Mouse (Mus musculus): ENCODE measurements around the gene Hbb-bs. TPM values are rescaled to one million over a fixed set of nuclear protein-coding genes. Genes with fewer than 3 reads are reported as not detected.
"Not testable (repeated sequence)": the region's sequence is repeated elsewhere in the genome, so short reads cannot be mapped to it uniquely, and the experiment has no call there.

Hbb-bs gene
- polyA plus RNA-seq, 1 experiment from 2014 or later, result 14,530 TPM

GRCm38 (mm10) chr7:103843034-103843433 is 15.1 kb upstream of the Hbb-bs start, which contains the start of gene Hbb-bh1:
Gene Hbb-bh1, minus strand, starts transcription at chr7:103843164.
- H3K36me3 ChIP-seq, result no peaks in the 10 kb centered on the region
- no peaks in the 10 kb centered on the region for H3K9me3 ChIP-seq
- no peak within 1 kb of the TSS for H3K4me3 ChIP-seq
- no peaks in the 10 kb centered on the region for H3K4me1 ChIP-seq
- WGBS, result 75% methylated on average over 2 of the region's 2 CpGs
- H3K27me3 ChIP-seq, result no peaks in the 10 kb centered on the region
- H3K27ac ChIP-seq, result no peak within 1 kb of the TSS
- no peak for ATAC-seq (ENCODE audit: borderline replicate concordance, extremely low read depth, low FRiP score, low TSS enrichment)
- H3K9ac ChIP-seq, result no peak within 1 kb of the TSS
- no peak within 1 kb of the TSS for H3K4me2 ChIP-seq

GRCm38 (mm10) chr7:103840268-103840667 is 12.4 kb upstream of the Hbb-bs start, which contains the start of gene Hbb-bh2:
Gene Hbb-bh2, minus strand, starts transcription at chr7:103840520.
- Histone ChIP-seq H3K27me3 (no peaks in the 10 kb centered on the region), H3K27ac (no peak within 1 kb of the TSS), H3K4me1 (no peaks in the 10 kb centered on the region), H3K9me3 (no peaks in the 10 kb centered on the region), H3K4me3 (no peak within 1 kb of the TSS), H3K36me3 (no peaks in the 10 kb centered on the region), H3K4me2 (no peak within 1 kb of the TSS), H3K9ac (no peak within 1 kb of the TSS)
- WGBS, result 65% methylated on average over 3 of the region's 3 CpGs
- ATAC-seq (ENCODE audit: borderline replicate concordance, extremely low read depth, low FRiP score, low TSS enrichment), result no peak

- H3K9me3 ChIP-seq, H3K4me1 ChIP-seq, H3K27ac ChIP-seq, H3K36me3 ChIP-seq, H3K27me3 ChIP-seq, H3K4me3 ChIP-seq, H3K9ac ChIP-seq, H3K4me2 ChIP-seq: not testable (repeated sequence)
- 0 out of 2 replicates have a peak, but pooled peaks have one; percentile 3 for ATAC-seq (ENCODE audit: borderline replicate concordance, extremely low read depth, low FRiP score, low TSS enrichment)
- WGBS, result no CpG with 5 or more reads among the region's 2 CpGs
Measured at GRCm38 (mm10) chr7:103827139-103827538, 757 bp downstream of the Hbb-bs start.

- Histone ChIP-seq H3K4me1 (no peaks in the 10 kb centered on the region), H3K27ac (no peak overlapping the region), H3K9ac (no peak overlapping the region), H3K4me3 (no peak overlapping the region), H3K4me2 (no peak overlapping the region), H3K27me3 (no peaks in the 10 kb centered on the region), H3K36me3 (no peaks in the 10 kb centered on the region), H3K9me3 (no peaks in the 10 kb centered on the region)
- no peak for ATAC-seq (ENCODE audit: borderline replicate concordance, extremely low read depth, low FRiP score, low TSS enrichment)
- 38% methylated on average over 3 of the region's 3 CpGs for WGBS
Measured at GRCm38 (mm10) chr7:103826255-103826887, 1.5 kb downstream of the Hbb-bs start.

- peak; percentile 74; the same call in 1 of the 2 replicates for ATAC-seq (ENCODE audit: borderline replicate concordance, extremely low read depth, low FRiP score, low TSS enrichment)
- Histone ChIP-seq H3K27me3 (no peaks in the 10 kb centered on the region), H3K9me3 (no peaks in the 10 kb centered on the region), H3K27ac (no peak overlapping the region), H3K4me1 (no peaks in the 10 kb centered on the region), H3K4me2 (no peak overlapping the region), H3K36me3 (no peaks in the 10 kb centered on the region), H3K9ac (no peak overlapping the region), H3K4me3 (no peak overlapping the region)
- 81% methylated on average over 3 of the region's 3 CpGs for WGBS
Measured at GRCm38 (mm10) chr7:103825536-103826254, 2.2 kb downstream of the Hbb-bs start.

GRCm38 (mm10) chr7:103824597-103824996 is 3.3 kb downstream of the Hbb-bs start:
- no peak for ATAC-seq (ENCODE audit: borderline replicate concordance, extremely low read depth, low FRiP score, low TSS enrichment)
- 70% methylated on average over 2 of the region's 2 CpGs for WGBS
- H3K27me3 ChIP-seq, result no peaks in the 10 kb centered on the region
- no peak overlapping the region for H3K9ac ChIP-seq
- no peaks in the 10 kb centered on the region for H3K36me3 ChIP-seq
- H3K4me2 ChIP-seq, result no peak overlapping the region
- no peaks in the 10 kb centered on the region for H3K9me3 ChIP-seq
- no peaks in the 10 kb centered on the region for H3K4me1 ChIP-seq
- no peak overlapping the region for H3K27ac ChIP-seq
- no peak overlapping the region for H3K4me3 ChIP-seq

GRCm38 (mm10) chr7:103815085-103815484 is 12.8 kb downstream of the Hbb-bs start:
- H3K27me3 ChIP-seq; H3K4me1 ChIP-seq; H3K27ac ChIP-seq; H3K4me2 ChIP-seq; H3K9me3 ChIP-seq; H3K9ac ChIP-seq; H3K36me3 ChIP-seq; ATAC-seq (ENCODE audit: borderline replicate concordance, extremely low read depth, low FRiP score, low TSS enrichment); H3K4me3 ChIP-seq: not testable (repeated sequence)
- 100% methylated on average over 1 of the region's 2 CpGs for WGBS

GRCm38 (mm10) chr7:103813766-103814165 is 14.1 kb downstream of the Hbb-bs start, which contains the start of gene Hbb-bt:
Gene Hbb-bt, minus strand, starts transcription at chr7:103813996.
- no peak within 1 kb of the TSS for H3K4me2 ChIP-seq
- no peak within 1 kb of the TSS for H3K9ac ChIP-seq
- H3K9me3 ChIP-seq, result no peaks in the 10 kb centered on the region
- no peak within 1 kb of the TSS for H3K27ac ChIP-seq
- no peaks in the 10 kb centered on the region for H3K36me3 ChIP-seq
- no peaks in the 10 kb centered on the region for H3K4me1 ChIP-seq
- ATAC-seq (ENCODE audit: borderline replicate concordance, extremely low read depth, low FRiP score, low TSS enrichment), result peak; percentile 72; the same call in 1 of the 2 replicates
- H3K27me3 ChIP-seq, result no peaks in the 10 kb centered on the region
- 88% methylated on average over 3 of the region's 3 CpGs for WGBS
- no peak within 1 kb of the TSS for H3K4me3 ChIP-seq

GRCm38 (mm10) chr7:103813152-103813551 is 14.7 kb downstream of the Hbb-bs start:
- H3K4me3 ChIP-seq, H3K4me1 ChIP-seq, H3K36me3 ChIP-seq, H3K9me3 ChIP-seq, H3K9ac ChIP-seq, H3K4me2 ChIP-seq, H3K27me3 ChIP-seq, H3K27ac ChIP-seq: not testable (repeated sequence)
- WGBS, result no CpG with 5 or more reads among the region's 3 CpGs
- ATAC-seq (ENCODE audit: borderline replicate concordance, extremely low read depth, low FRiP score, low TSS enrichment), result peak; percentile 39; the same call in 1 of the 2 replicates

GRCm38 (mm10) chr7:103812174-103812573 is 15.7 kb downstream of the Hbb-bs start:
- Histone ChIP-seq H3K4me1 (no peaks in the 10 kb centered on the region), H3K4me2 (no peak overlapping the region), H3K9me3 (no peaks in the 10 kb centered on the region), H3K9ac (no peak overlapping the region), H3K4me3 (no peak overlapping the region), H3K27ac (no peak overlapping the region), H3K27me3 (no peaks in the 10 kb centered on the region), H3K36me3 (no peaks in the 10 kb centered on the region)
- no peak for ATAC-seq (ENCODE audit: borderline replicate concordance, extremely low read depth, low FRiP score, low TSS enrichment)
- 46% methylated on average over 1 of the region's 1 CpGs for WGBS

GRCm38 (mm10) chr7:103811223-103811845 is 16.6 kb downstream of the Hbb-bs start:
- H3K27me3 ChIP-seq, result no peaks in the 10 kb centered on the region
- H3K4me3 ChIP-seq, result no peak overlapping the region
- WGBS, result 84% methylated on average over 1 of the region's 1 CpGs
- no peaks in the 10 kb centered on the region for H3K9me3 ChIP-seq
- no peak for ATAC-seq (ENCODE audit: borderline replicate concordance, extremely low read depth, low FRiP score, low TSS enrichment)
- no peaks in the 10 kb centered on the region for H3K36me3 ChIP-seq
- no peak overlapping the region for H3K4me2 ChIP-seq
- no peak overlapping the region for H3K27ac ChIP-seq
- H3K9ac ChIP-seq, result no peak overlapping the region
- H3K4me1 ChIP-seq, result no peaks in the 10 kb centered on the region

GRCm38 (mm10) chr7:103810746-103811145 is 17.1 kb downstream of the Hbb-bs start:
- H3K27ac ChIP-seq, result no peak overlapping the region
- H3K9ac ChIP-seq, result no peak overlapping the region
- no peaks in the 10 kb centered on the region for H3K36me3 ChIP-seq
- no peaks in the 10 kb centered on the region for H3K27me3 ChIP-seq
- 70% methylated on average over 3 of the region's 3 CpGs for WGBS
- H3K4me3 ChIP-seq, result no peak overlapping the region
- no peaks in the 10 kb centered on the region for H3K9me3 ChIP-seq
- H3K4me2 ChIP-seq, result no peak overlapping the region
- H3K4me1 ChIP-seq, result no peaks in the 10 kb centered on the region
- no peak for ATAC-seq (ENCODE audit: borderline replicate concordance, extremely low read depth, low FRiP score, low TSS enrichment)

All from lung, embryonic 15.5 days (tissue).